Mouse (Mus musculus) liver, postnatal 0 days (tissue): ENCODE data around the gene Smpd4. TPM values are rescaled to one million over a fixed set of nuclear protein-coding genes. Genes with fewer than 3 reads are reported as not detected.
A peak's percentile ranks its signal among the peaks of the same experiment; 100 is the strongest.

Experiments
- ATAC-seq: fragments of 200-750 bp; cut with Nextera tagmentation; 2 replicates; pipeline ENCODE4 v1.8.0; 2017; ENCODE audit warnings: mild to moderate bottlenecking, moderate library complexity
- DNase-seq: peaks from one replicate; pipeline ENCODE4 v3.0.0-alpha.2; 2016
- H3K27ac ChIP-seq: fragments of 300-500 bp; sonication (generic); 2 replicates; pipeline ENCODE4 v1.5.1; 2014; ENCODE audit warnings: antibody characterized with exemption, moderate library complexity, mild to moderate bottlenecking, low read depth
- H3K27me3 ChIP-seq: fragments of 300-500 bp; sonication (generic); 2 replicates; pipeline ENCODE4 v1.6.1; 2014; ENCODE audit warnings: low read length, control low read depth, mixed read lengths; ENCODE audit not compliant: insufficient read depth
- H3K36me3 ChIP-seq: fragments of 300-500 bp; sonication (generic); replicated peaks from 2 replicates; pipeline ENCODE4 v1.6.1; 2014; ENCODE audit warnings: mild to moderate bottlenecking, control low read depth, low read length, moderate library complexity, mixed read lengths; ENCODE audit not compliant: insufficient read depth
- H3K4me1 ChIP-seq: fragments of 300-500 bp; sonication (generic); 2 replicates; pipeline ENCODE4 v1.6.1; 2014; ENCODE audit warnings: antibody characterized with exemption, mild to moderate bottlenecking, control low read depth; ENCODE audit not compliant: insufficient read depth
- H3K4me2 ChIP-seq: fragments of 300-500 bp; sonication (generic); 2 replicates; pipeline ENCODE4 v1.6.1; 2014; ENCODE audit warnings: low read depth, mild to moderate bottlenecking, low read length, moderate library complexity, mixed read lengths
- H3K4me3 ChIP-seq: fragments of 300-500 bp; sonication (generic); 2 replicates; pipeline ENCODE4 v1.5.1; 2014; ENCODE audit warnings: low read depth, low read length
- H3K9ac ChIP-seq: fragments of 300-500 bp; sonication (generic); replicated peaks from 2 replicates; pipeline ENCODE4 v1.6.1; 2014; ENCODE audit warnings: mild to moderate bottlenecking, moderate library complexity
- H3K9me3 ChIP-seq: fragments of 300-500 bp; sonication (generic); 2 replicates; pipeline ENCODE4 v1.6.1; 2016; ENCODE audit warnings: mild to moderate bottlenecking, control low read depth, low read length, mixed read lengths
- CTCF ChIP-seq: sonication (generic); IDR thresholded peaks from 2 replicates; pipeline ENCODE4 v1.5.1; 2016; ENCODE audit warnings: antibody characterized with exemption, low read depth
- EP300 ChIP-seq: IDR thresholded peaks from 2 replicates; pipeline ENCODE4 v1.6.1; 2016; ENCODE audit warnings: antibody characterized with exemption, low read depth, mild to moderate bottlenecking
- WGBS: fragments of 180-500 bp; shearing (Covaris S2); extraction: QIAGEN DNeasy Blood & Tissue Kit; methylation state at CpG from one replicate; pipeline ENCODE4 v1.1.7; 2014; ENCODE audit not compliant: insufficient replicate concordance; 5-methylcytosine and 5-hydroxymethylcytosine counted together
- polyA plus RNA-seq: library from polyadenylated mRNA; unstranded; fragments of >200 nt; fragmentation: Nextera tagmentation; extraction: Ambion mirVana; gene quantifications from 2 replicates; pipeline ENCODE4 v1.2.1, GENCODE M21; 2015

Smpd4 gene
- polyA plus RNA-seq, 1 experiment from 2014 or later: 7.3 TPM

DNA sequence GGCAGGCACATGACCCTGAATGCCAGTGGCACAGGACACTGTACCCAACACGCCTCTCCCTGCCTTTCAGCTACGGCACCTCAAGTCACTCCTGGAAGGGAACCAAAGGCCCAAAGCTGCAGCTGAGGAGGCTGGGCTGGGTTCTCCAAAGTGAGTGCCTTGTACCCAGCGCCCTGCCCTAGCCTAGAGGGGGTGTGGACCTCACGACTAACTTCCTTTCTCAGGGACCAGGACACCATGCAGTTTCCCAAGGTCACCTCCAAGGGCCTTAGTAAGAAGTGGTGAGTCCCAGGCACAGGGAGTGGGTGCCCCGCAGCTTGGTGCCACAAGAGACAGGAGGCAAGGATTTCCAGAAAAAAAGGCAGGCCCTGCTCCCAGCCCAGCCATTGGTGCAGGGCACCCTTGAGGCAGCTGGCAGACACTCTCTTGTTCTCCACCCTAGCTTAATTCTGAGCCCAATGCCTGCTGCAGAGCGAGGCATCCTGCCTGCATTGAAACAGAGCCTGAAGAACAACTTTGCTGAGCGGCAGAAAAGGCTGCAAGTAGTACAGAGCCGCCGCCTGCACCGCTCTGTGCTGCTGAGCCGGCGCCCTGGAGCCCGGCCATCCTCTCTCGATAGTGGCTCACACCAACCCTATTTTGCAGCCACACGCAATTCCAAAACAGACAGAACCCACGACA, 30.9 kb downstream of the Smpd4 start:
- H3K36me3 ChIP-seq: peaks cover 31% of the 10 kb centered on the region
- H3K4me2 ChIP-seq: no peak overlapping the region
- H3K9ac ChIP-seq: no peak overlapping the region
- H3K27me3 ChIP-seq: no peaks in the 10 kb centered on the region
- no peak overlapping the region for H3K27ac ChIP-seq
- TF ChIP-seq CTCF (no peak), EP300 (no peak)
- no peak overlapping the region for H3K4me3 ChIP-seq
- H3K4me1 ChIP-seq: peaks cover 14% of the 10 kb centered on the region
- ATAC-seq (no peak), DNase-seq (no peak)
- 82% methylated on average over 16 of the region's 16 CpGs for whole genome bisulfite sequencing
- no peaks in the 10 kb centered on the region for H3K9me3 ChIP-seq

DNA sequence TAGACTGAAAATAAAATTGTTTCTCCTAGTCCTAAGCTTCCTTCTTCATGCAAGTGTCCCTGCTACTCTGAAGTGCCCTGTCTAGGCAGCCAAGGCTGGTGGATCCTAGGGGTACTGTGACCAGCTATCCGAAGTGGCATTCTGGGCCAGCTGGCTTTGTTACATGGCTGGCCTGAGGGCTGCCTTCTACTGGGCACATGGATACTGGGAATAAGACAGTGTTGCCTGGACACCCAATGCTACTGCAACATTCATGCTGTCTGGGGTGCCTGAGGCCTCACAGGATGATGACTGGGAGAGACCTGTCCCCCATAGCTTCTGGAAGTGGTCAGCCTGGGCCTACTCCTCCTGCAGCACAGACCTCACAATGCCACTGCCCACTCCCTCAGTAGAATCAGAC, 31.6 kb downstream of the Smpd4 start:
- DNase-seq (no peak), ATAC-seq (no peak)
- H3K27ac ChIP-seq: no peak overlapping the region
- no peak overlapping the region for H3K4me3 ChIP-seq
- 95% methylated on average over 1 of the region's 1 CpGs for WGBS
- no peaks in the 10 kb centered on the region for H3K27me3 ChIP-seq
- H3K9me3 ChIP-seq: no peaks in the 10 kb centered on the region
- H3K36me3 ChIP-seq: peaks cover 36% of the 10 kb centered on the region
- no peak for TF ChIP-seq CTCF
- TF ChIP-seq EP300: no peak
- H3K4me2 ChIP-seq: no peak overlapping the region
- no peak overlapping the region for H3K9ac ChIP-seq
- H3K4me1 ChIP-seq: peaks cover 14% of the 10 kb centered on the region

DNA sequence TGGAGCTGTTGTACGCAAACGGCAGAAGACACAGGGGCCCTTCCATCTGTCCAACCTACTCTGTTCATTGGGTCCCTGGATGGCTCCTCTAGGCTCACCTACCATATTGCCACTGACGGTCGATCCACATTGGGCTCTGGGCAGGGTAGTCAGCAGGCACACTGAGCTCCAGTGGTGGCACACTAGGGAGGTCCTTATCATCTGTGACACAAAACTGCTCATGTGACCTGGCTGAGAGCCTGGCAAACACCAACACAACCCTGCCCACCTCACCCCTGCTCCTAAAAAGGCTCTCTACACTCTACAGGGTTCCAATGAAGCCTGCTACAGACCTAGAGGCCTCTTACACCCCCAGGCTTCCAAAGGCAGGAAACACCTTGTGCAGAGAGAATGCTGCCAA, 33.5 kb downstream of the Smpd4 start:
- H3K9ac ChIP-seq: no peak overlapping the region
- WGBS: 79% methylated on average over 4 of the region's 4 CpGs
- no peaks in the 10 kb centered on the region for H3K27me3 ChIP-seq
- H3K36me3 ChIP-seq: peaks cover 39% of the 10 kb centered on the region
- no peaks in the 10 kb centered on the region for H3K9me3 ChIP-seq
- H3K4me2 ChIP-seq: no peak overlapping the region
- TF ChIP-seq EP300 (no peak), CTCF (no peak)
- DNase-seq: no peak
- peaks cover 9% of the 10 kb centered on the region; the same call in 1 of the 2 replicates for H3K4me1 ChIP-seq
- ATAC-seq: no peak
- no peak overlapping the region for H3K4me3 ChIP-seq
- H3K27ac ChIP-seq: no peak overlapping the region

DNA sequence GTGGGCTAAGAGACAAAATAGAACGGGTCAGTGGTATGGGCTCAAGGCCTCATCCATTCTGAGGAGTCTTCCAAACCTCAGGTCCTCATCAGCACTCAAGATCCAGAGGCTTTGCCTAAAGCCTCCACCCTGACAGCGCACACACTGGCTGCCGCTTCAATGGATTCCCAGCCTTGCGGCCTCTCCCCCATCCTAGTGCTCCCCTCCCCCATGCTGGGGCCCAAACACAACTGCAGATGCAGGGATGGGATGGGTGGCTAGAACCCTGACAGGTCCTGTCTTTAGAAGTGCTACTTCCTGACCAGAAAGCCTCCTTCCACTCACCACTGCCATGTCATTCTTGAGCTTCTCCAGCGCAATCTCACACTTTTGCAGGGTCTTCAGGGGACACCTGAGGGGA, 34.4 kb downstream of the Smpd4 start:
- WGBS: 93% methylated on average over 5 of the region's 5 CpGs
- Histone ChIP-seq H3K36me3 (peaks cover 48% of the 10 kb centered on the region), H3K4me3 (no peak overlapping the region), H3K4me2 (no peak overlapping the region), H3K9ac (no peak overlapping the region), H3K27ac (no peak overlapping the region), H3K27me3 (no peaks in the 10 kb centered on the region), H3K9me3 (no peaks in the 10 kb centered on the region), H3K4me1 (peaks cover 9% of the 10 kb centered on the region; the same call in 1 of the 2 replicates)
- DNase-seq (no peak), ATAC-seq (no peak)
- TF ChIP-seq EP300 (no peak), CTCF (no peak)

DNA sequence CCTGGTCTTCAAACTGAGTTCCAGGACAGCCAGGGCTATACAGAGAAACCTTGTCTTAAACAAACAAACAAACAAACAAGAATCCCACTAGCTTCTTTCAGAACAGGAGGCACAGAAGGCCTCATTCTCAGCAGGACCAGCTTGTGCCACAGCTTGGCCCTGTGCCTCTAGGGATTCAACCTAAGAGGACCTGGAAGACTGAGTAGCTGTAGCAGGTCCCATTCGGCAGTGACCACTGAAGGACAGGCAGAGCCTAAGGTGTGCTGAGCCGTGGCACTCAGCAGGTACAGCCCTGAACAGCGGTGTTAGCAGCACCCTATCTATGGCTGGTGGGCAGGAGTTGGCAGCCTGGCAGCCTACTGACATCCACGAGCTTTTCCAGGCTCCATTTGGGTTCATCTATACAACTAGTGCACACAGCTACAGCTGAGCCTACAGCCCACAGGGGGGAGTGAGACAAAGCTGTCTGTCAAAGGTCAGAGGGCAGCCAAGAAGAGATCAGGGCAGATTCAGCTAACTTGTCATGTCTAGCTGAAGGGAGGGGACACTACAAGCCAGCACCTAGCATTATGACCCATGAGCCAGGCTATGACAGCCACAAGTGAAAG, 35.1 kb downstream of the Smpd4 start:
- WGBS: 81% methylated on average over 4 of the region's 4 CpGs
- H3K9ac ChIP-seq: no peak overlapping the region
- H3K36me3 ChIP-seq: peaks cover 48% of the 10 kb centered on the region
- no peak overlapping the region for H3K4me3 ChIP-seq
- peaks cover 9% of the 10 kb centered on the region; the same call in 1 of the 2 replicates for H3K4me1 ChIP-seq
- no peak overlapping the region for H3K27ac ChIP-seq
- no peak overlapping the region for H3K4me2 ChIP-seq
- DNase-seq: no peak
- no peaks in the 10 kb centered on the region for H3K27me3 ChIP-seq
- no peaks in the 10 kb centered on the region for H3K9me3 ChIP-seq
- no peak for ATAC-seq
- TF ChIP-seq EP300 (no peak), CTCF (no peak)

DNA sequence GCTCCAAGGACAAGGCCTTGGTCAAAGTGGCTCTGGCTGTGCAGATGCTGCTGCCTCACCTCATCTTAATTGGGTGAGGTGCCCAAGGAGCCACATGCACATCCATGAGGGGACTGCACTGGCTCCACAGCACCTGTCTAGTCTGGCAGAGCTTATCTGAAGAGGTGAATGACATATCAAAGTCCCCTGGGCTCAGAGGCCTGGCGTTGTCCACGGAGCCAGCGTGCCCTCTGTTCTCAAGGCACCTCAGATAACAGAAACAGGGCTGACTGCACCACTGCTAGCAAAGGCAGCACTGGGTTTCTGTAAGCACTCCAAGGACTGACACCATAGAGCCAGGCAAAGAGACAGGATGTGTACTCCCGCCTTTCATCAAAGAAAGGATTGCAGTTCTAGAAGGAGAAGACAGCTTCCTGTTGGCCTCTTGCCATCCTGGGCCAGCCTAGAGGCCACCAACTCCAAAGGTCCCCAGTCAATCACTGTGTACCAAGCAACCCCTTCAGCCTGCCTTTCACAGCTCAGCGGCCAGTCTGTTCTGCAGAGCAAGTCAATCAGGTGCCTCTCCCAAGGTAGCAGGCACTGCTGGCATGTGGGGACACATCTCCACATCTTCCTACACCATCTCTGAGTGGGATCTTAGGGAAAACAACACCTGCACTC, 37.2 kb downstream of the Smpd4 start:
- Histone ChIP-seq H3K27ac (no peak overlapping the region), H3K9ac (no peak overlapping the region), H3K4me3 (no peak overlapping the region), H3K4me2 (no peak overlapping the region), H3K36me3 (peaks cover 56% of the 10 kb centered on the region), H3K9me3 (no peaks in the 10 kb centered on the region), H3K27me3 (no peaks in the 10 kb centered on the region), H3K4me1 (peaks cover 9% of the 10 kb centered on the region; the same call in 1 of the 2 replicates)
- 45% methylated on average over 5 of the region's 5 CpGs for WGBS
- ATAC-seq (peak; percentile 67; the same call in 1 of the 2 replicates), DNase-seq (no peak)
- TF ChIP-seq CTCF (no peak), EP300 (no peak)
